Mouse (Mus musculus) neural tube, embryonic 14.5 days (tissue): Measurements from ENCODE around the gene Gm19668. TPM values are rescaled to one million over a fixed set of nuclear protein-coding genes. Genes with fewer than 3 reads are reported as not detected.
"Not testable (repeated sequence)": the region's sequence is repeated elsewhere in the genome, so short reads cannot be mapped to it uniquely, and the experiment has no call there.

ENCODE experiments used
- ATAC-seq: fragments of 200-750 bp; cut with Nextera tagmentation; 2 replicates; pipeline ENCODE4 v1.8.0; 2017; ENCODE audit warnings: low read depth, mild to moderate bottlenecking, moderate TSS enrichment, moderate library complexity
- H3K27ac ChIP-seq: fragments of 300-500 bp; sonication (generic); 2 replicates; pipeline ENCODE4 v1.5.1; 2014; ENCODE audit warnings: low read depth, mild to moderate bottlenecking, control low read depth, low read length, moderate library complexity, mixed read lengths
- H3K27me3 ChIP-seq: fragments of 300-500 bp; sonication (generic); 2 replicates; pipeline ENCODE4 v1.6.1; 2014; ENCODE audit warnings: low read length; ENCODE audit not compliant: control insufficient read depth, insufficient read depth
- H3K36me3 ChIP-seq: fragments of 300-500 bp; sonication (generic); 2 replicates; pipeline ENCODE4 v1.6.1; 2014; ENCODE audit warnings: low read length, mixed read lengths; ENCODE audit not compliant: control insufficient read depth, insufficient read depth
- H3K4me1 ChIP-seq: fragments of 300-500 bp; sonication (generic); 2 replicates; pipeline ENCODE4 v1.6.1; 2014; ENCODE audit warnings: low read length; ENCODE audit not compliant: control insufficient read depth, insufficient read depth
- H3K4me2 ChIP-seq: fragments of 300-500 bp; sonication (generic); 2 replicates; pipeline ENCODE4 v1.6.1; 2014; ENCODE audit warnings: mild to moderate bottlenecking, low read depth, low read length, control low read depth
- H3K4me3 ChIP-seq: fragments of 300-500 bp; sonication (generic); 2 replicates; pipeline ENCODE4 v1.5.1; 2014; ENCODE audit warnings: low read depth, low read length, control low read depth, mixed read lengths
- H3K9ac ChIP-seq: fragments of 300-500 bp; sonication (generic); replicated peaks from 2 replicates; pipeline ENCODE4 v1.6.1; 2014; ENCODE audit warnings: low read depth, mild to moderate bottlenecking, control low read depth, low read length, mixed read lengths
- H3K9me3 ChIP-seq: fragments of 300-500 bp; sonication (generic); 2 replicates; pipeline ENCODE4 v1.6.1; 2016; ENCODE audit warnings: low read length; ENCODE audit not compliant: control insufficient read depth
- WGBS: fragments of 180-500 bp; shearing (Covaris S2); extraction: QIAGEN DNeasy Blood & Tissue Kit; methylation state at CpG from one replicate; pipeline ENCODE4 v1.1.7; 2014; 5-methylcytosine and 5-hydroxymethylcytosine counted together
- polyA plus RNA-seq: library from polyadenylated mRNA; unstranded; fragments of >200 nt; fragmentation: Nextera tagmentation; extraction: Ambion mirVana; gene quantifications from 2 replicates; pipeline ENCODE4 v1.2.1, GENCODE M21; 2014

The Gm19668 gene
- polyA plus RNA-seq, 1 experiment from 2014 or later: not detected

DNA sequence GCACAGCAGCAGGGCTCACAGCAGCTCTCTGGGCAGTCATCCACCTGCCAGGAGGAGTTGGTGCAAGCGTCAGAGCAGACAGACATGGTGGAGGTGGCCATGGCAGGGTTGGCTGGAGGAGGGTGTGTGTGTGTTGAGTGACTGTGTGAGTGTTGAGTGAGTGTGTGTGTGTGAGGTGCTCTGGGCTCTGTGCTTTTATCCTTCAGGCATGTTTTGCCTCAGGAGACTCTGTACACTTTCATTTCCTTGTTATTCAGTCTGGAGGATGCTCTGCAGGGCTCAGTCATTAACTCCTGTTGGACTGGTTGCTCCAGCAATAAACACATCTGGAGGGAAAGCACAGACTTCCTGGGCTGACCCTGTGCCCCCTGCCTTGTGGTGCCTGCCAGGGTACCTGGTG lies 47.7 kb downstream of the Gm19668 start, which contains the start of gene Gm9736:
Gene Gm9736, minus strand, starts transcription at position 101 of the 400 bp plus-strand sequence.
- H3K9ac ChIP-seq, ATAC-seq, H3K4me3 ChIP-seq, H3K27ac ChIP-seq, H3K9me3 ChIP-seq, H3K4me1 ChIP-seq, H3K4me2 ChIP-seq, H3K36me3 ChIP-seq, H3K27me3 ChIP-seq: not testable (repeated sequence)
- WGBS: 78% methylated on average over 1 of the region's 1 CpGs

DNA sequence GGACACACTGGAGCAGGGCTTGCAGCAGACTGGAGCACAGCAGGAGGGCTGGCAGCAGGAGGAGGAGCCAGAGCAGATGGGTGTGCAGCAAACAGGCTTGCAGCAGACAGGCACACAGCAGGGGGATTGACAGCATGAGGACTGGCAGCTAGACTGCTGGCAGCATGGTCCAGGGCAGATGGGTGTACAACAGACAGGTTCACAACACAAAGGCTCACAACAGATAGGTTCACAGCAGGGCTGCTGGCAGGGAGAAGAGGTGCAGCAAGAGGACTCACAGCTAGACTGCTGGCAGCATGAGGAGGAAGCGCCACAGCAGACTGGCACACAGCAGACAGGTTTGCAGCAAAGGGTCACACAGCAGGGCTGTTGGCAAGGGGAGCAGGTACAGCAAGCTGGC lies 48.2 kb downstream of the Gm19668 start:
- H3K4me2 ChIP-seq, ATAC-seq, H3K4me3 ChIP-seq, H3K36me3 ChIP-seq, H3K27me3 ChIP-seq, H3K9me3 ChIP-seq, H3K9ac ChIP-seq, H3K4me1 ChIP-seq, H3K27ac ChIP-seq: not testable (repeated sequence)
- WGBS: 73% methylated on average over 1 of the region's 1 CpGs

Other genes starting within 250 kb of the Gm19668 start
- gene Pttg1ip, start 217.4 kb downstream of the Gm19668 start, polyA plus RNA-seq: 64.2 and 82.6 TPM in 2 replicates
- gene Sumo3, start 193.0 kb downstream of the Gm19668 start, polyA plus RNA-seq: 214 and 240 TPM in 2 replicates
- 2.7 TPM in 1 of 2 replicates, not detected in the other for gene Gm49325, start 192.9 kb downstream of the Gm19668 start, polyA plus RNA-seq
- 44.0 and 57.3 TPM in 2 replicates for gene Ube2g2, start 176.9 kb downstream of the Gm19668 start, polyA plus RNA-seq
- 1.4 and 1.5 TPM in 2 replicates for gene Tspear, start 112.6 kb downstream of the Gm19668 start, polyA plus RNA-seq
- not detected in 2 replicates for gene Gm19402, start 108.4 kb downstream of the Gm19668 start, polyA plus RNA-seq
- not detected in 2 replicates for gene Gm9508, start 101.9 kb downstream of the Gm19668 start, polyA plus RNA-seq
- not detected in 2 replicates for gene Gm10272, start 92.5 kb downstream of the Gm19668 start, polyA plus RNA-seq
- not detected in 2 replicates for gene Gm10024, start 87.7 kb downstream of the Gm19668 start, polyA plus RNA-seq
- not detected in 2 replicates for gene Gm10142, start 83.3 kb downstream of the Gm19668 start, polyA plus RNA-seq
- not detected in 2 replicates for gene Krtap12-1, start 78.5 kb downstream of the Gm19668 start, polyA plus RNA-seq
- not detected in 2 replicates for gene Gm10100, start 72.6 kb downstream of the Gm19668 start, polyA plus RNA-seq
- gene Gm18596, start 56.5 kb downstream of the Gm19668 start, polyA plus RNA-seq: not detected in 2 replicates
- gene Gm9736, start 47.8 kb downstream of the Gm19668 start, polyA plus RNA-seq: not detected in 2 replicates
- gene Gm3233, start 39.5 kb downstream of the Gm19668 start, polyA plus RNA-seq: not detected in 2 replicates
- gene Gm3238, start 27.8 kb downstream of the Gm19668 start, polyA plus RNA-seq: not detected in 2 replicates
- gene Gm7138, start 22.2 kb downstream of the Gm19668 start, polyA plus RNA-seq: not detected in 2 replicates
- gene Gm3250, start 16.6 kb downstream of the Gm19668 start, polyA plus RNA-seq: not detected in 2 replicates
- not detected in 2 replicates for gene Gm7137, start 10.9 kb downstream of the Gm19668 start, polyA plus RNA-seq
- not detected in 2 replicates for gene Gm9639, start 4.1 kb downstream of the Gm19668 start, polyA plus RNA-seq
- gene Gm9507, start 12.7 kb upstream of the Gm19668 start, polyA plus RNA-seq: not detected in 2 replicates
- not detected in 2 replicates for gene Gm2696, start 15.5 kb upstream of the Gm19668 start, polyA plus RNA-seq
- gene Krtap10-4, start 28.0 kb upstream of the Gm19668 start, polyA plus RNA-seq: not detected in 2 replicates
- gene Krtap10-10, start 36.8 kb upstream of the Gm19668 start, polyA plus RNA-seq: not detected in 2 replicates
- not detected in 2 replicates for gene Gm36176, start 47.7 kb upstream of the Gm19668 start, polyA plus RNA-seq
- gene Gm10318, start 53.7 kb upstream of the Gm19668 start, polyA plus RNA-seq: 0.30 TPM in 1 of 2 replicates, not detected in the other
- gene Gm3285, start 62.8 kb upstream of the Gm19668 start, polyA plus RNA-seq: not detected in 2 replicates
- 17.4 and 20.6 TPM in 2 replicates for gene Lrrc3, start 103.4 kb upstream of the Gm19668 start, polyA plus RNA-seq
- 6.0 and 9.2 TPM in 2 replicates for gene Trpm2, start 171.4 kb upstream of the Gm19668 start, polyA plus RNA-seq
- 41.3 and 52.6 TPM in 2 replicates for gene 1810043G02Rik, start 179.4 kb upstream of the Gm19668 start, polyA plus RNA-seq
- 83.2 and 93.9 TPM in 2 replicates for gene Pfkl, start 210.9 kb upstream of the Gm19668 start, polyA plus RNA-seq
- not detected in 2 replicates for gene Dnmt3l, start 242.8 kb upstream of the Gm19668 start, polyA plus RNA-seq
- gene Aire, start 244.5 kb upstream of the Gm19668 start, polyA plus RNA-seq: 0.21 TPM in 2 replicates